Mouse (Mus musculus): Measurements from ENCODE around the gene Pak1ip1. TPM values are rescaled to one million over a fixed set of nuclear protein-coding genes. Genes with fewer than 3 reads are reported as not detected.
A peak's percentile ranks its signal among the peaks of the same experiment; 100 is the strongest.

Gene Pak1ip1
- total and polyA plus RNA-seq, 2 experiments from 2014 or later: 42.2 to 45.8 TPM

DNA sequence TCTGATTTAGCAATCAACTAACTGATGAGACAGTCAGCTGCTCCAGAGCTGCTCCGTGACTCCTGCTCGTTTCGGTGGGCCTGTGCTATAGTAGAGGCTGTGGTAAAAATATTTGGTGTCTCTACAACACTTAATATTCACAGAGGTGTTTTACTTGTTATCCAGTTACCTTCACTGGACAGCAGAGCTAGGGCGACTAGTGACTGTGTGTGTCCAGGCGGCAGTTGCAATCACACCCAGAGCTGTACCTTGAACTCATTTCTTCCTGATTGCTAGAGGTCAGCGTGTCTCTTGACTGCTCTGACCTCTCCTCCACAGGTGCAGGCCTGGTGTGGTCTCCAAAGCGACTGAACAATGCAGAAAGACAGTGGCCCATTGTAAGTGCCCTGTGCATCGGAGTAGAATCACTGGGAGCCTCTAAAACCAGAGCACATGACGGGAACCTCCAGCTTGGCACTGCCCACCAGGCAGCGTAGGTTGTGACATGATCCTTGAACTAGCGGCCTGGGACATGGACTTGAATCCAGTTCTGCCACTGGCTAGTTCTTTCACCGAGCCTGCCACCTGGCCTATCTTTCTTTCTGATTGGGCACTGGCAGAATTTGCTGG is 16.1 kb downstream of the Pak1ip1 start:
- peak overlapping the region; percentile 71 for H3K4me2 ChIP-seq (ENCODE audit: low read depth, low read length)
- peak overlapping the region; percentile 48 for H3K4me3 ChIP-seq (ENCODE audit: low read length)
- ATAC-seq: no peak
- H3K9me3 ChIP-seq (ENCODE audit: low read length): no peaks in the 10 kb centered on the region
- H3K36me3 ChIP-seq (ENCODE audit: insufficient read depth, low read length): peaks cover 13% of the 10 kb centered on the region; the same call in 1 of the 2 replicates
- H3K27ac ChIP-seq: peak overlapping the region; percentile 84
- H3K4me1 ChIP-seq (ENCODE audit: insufficient read depth, low read length): peaks cover 14% of the 10 kb centered on the region
- no peaks in the 10 kb centered on the region for H3K27me3 ChIP-seq (ENCODE audit: insufficient read depth, low read length)
- TF ChIP-seq CTCF (IDR thresholded peaks at IDR 0.05; ENCODE audit: low read depth): no peak
- H3K9ac ChIP-seq (replicated peaks; ENCODE audit: low read length): peak overlapping the region; percentile 46
- WGBS: 25% methylated on average over 12 of the region's 12 CpGs
- DNase-seq (ENCODE audit: low spot score): no peak

DNA sequence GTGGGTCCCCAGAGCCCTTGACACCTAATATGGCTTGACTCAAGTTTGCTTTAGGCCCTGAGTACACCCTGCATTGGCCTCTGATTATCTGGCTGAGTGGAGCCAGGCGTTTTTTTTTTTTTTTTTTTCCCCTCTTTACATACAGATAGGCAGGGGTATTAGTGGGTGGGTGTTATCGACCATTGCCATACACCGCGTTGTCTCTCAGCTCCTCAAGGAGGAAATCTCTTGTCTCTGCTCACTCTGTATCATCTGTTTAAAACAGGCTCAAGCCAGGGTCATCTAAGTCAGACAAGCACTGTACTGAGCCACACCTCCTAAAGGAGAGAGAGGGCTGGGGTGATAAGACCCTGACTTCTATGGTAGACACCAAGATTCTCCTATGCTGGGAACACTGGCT is 17.0 kb downstream of the Pak1ip1 start:
- no peak overlapping the region for H3K27ac ChIP-seq
- peaks cover 14% of the 10 kb centered on the region for H3K4me1 ChIP-seq (ENCODE audit: insufficient read depth, low read length)
- 0 out of 2 replicates have a peak overlapping the region, but pooled peaks have one; percentile 46 for H3K9ac ChIP-seq (replicated peaks; ENCODE audit: low read length)
- no peak overlapping the region for H3K4me3 ChIP-seq (ENCODE audit: low read length)
- no peak for DNase-seq (ENCODE audit: low spot score)
- no peak overlapping the region for H3K4me2 ChIP-seq (ENCODE audit: low read depth, low read length)
- no peak for ATAC-seq
- H3K27me3 ChIP-seq (ENCODE audit: insufficient read depth, low read length): no peaks in the 10 kb centered on the region
- no peaks in the 10 kb centered on the region for H3K9me3 ChIP-seq (ENCODE audit: low read length)
- no peak for TF ChIP-seq CTCF (IDR thresholded peaks at IDR 0.05; ENCODE audit: low read depth)
- peaks cover 4% of the 10 kb centered on the region; the same call in 1 of the 2 replicates for H3K36me3 ChIP-seq (ENCODE audit: insufficient read depth, low read length)
- WGBS: 87% methylated on average over 4 of the region's 4 CpGs

DNA sequence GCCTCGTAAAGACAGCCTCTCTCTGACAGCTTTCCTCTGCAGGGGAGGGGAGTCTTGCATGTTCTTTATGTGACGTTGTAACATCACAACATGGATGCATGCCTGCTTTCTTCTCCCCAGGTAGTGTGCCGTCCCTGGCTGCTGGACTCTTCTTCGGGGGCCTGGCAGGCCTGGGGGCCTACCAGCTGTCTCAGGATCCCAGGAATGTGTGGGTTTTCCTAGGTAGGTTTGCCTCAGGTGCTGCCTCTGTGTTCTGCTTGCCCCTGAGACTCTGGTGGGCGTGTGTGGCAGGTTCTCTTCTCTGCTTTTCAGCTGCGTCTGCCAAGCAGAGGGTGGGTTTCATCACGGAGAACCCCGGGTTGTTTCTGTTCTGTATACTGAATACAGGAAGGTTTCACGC is 17.4 kb downstream of the Pak1ip1 start:
- Histone ChIP-seq H3K4me2 (ENCODE audit: low read depth, low read length) (no peak overlapping the region), H3K4me1 (ENCODE audit: insufficient read depth, low read length) (peaks cover 14% of the 10 kb centered on the region), H3K9ac (replicated peaks; ENCODE audit: low read length) (no peak overlapping the region), H3K9me3 (ENCODE audit: low read length) (no peaks in the 10 kb centered on the region), H3K36me3 (ENCODE audit: insufficient read depth, low read length) (peaks cover 1% of the 10 kb centered on the region), H3K4me3 (ENCODE audit: low read length) (no peak overlapping the region), H3K27ac (no peak overlapping the region), H3K27me3 (ENCODE audit: insufficient read depth, low read length) (no peaks in the 10 kb centered on the region)
- TF ChIP-seq CTCF (IDR thresholded peaks at IDR 0.05; ENCODE audit: low read depth): no peak
- 93% methylated on average over 9 of the region's 9 CpGs for WGBS
- DNase-seq (ENCODE audit: low spot score) (no peak), ATAC-seq (no peak)

DNA sequence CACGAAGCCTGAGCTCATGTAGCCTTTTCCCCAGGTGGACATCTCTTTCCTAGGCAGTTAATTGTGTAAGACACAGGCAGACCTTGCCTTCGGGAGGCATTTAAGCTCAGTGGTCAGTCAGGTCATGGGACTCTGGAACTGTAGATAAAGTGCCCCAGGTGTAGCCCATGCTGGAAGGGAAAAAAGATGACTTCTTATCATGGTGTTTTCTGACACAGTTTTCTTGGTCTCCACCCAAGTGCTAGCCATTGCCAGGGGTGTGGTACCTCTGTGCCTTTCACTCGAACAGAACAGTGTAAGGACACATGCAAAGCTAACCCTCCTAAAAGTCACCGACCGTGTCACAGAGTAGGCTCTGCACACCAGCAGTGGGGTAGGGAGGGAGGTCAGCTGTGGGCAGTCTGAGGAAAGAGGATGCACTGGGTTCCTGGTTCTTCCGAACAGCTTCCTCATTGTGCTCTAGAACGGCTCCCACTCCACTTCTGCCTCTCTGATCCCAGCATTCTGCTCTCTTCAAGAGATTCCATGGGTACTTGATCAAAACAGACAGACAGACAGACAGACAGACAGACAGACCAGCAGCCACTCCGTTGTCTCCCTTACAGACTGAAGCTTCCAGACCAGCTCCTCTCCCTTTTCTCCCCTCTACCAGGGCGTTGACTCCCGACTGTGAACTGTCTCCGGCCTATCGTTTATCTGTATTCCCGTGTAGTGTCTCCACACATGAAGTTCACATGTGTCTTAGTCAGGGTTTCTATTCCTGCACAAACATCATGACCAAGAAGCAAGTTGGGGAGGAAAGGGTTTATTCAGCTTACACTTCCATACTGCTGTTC is 18.2 kb downstream of the Pak1ip1 start:
- Histone ChIP-seq H3K4me2 (ENCODE audit: low read depth, low read length) (no peak overlapping the region), H3K4me1 (ENCODE audit: insufficient read depth, low read length) (peaks cover 14% of the 10 kb centered on the region), H3K9ac (replicated peaks; ENCODE audit: low read length) (no peak overlapping the region), H3K27me3 (ENCODE audit: insufficient read depth, low read length) (no peaks in the 10 kb centered on the region), H3K9me3 (ENCODE audit: low read length) (no peaks in the 10 kb centered on the region), H3K4me3 (ENCODE audit: low read length) (no peak overlapping the region), H3K36me3 (ENCODE audit: insufficient read depth, low read length) (peaks cover 3% of the 10 kb centered on the region), H3K27ac (no peak overlapping the region)
- TF ChIP-seq CTCF (IDR thresholded peaks at IDR 0.05; ENCODE audit: low read depth): no peak
- no peak for ATAC-seq
- WGBS: 96% methylated on average over 13 of the region's 13 CpGs
- DNase-seq (ENCODE audit: low spot score): no peak

DNA sequence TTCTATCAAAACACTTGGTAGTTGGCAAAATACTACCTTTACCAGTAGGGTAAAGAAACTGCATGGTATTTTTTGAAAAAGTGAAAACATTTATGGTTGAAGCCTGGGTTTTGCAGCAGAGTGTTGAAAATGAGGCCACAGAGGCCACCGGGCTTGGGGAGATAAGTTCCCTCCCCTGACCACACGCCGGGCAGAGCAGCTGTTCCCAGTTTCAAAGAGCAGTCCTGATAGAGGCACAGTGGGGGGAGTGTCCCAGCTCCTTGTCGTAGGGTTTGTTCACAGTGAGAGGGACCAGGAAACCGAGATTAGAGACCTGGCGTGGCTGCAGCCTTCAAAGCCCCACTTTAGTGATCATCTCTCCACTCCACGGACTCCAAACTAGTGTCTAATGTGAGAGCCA is 19.7 kb downstream of the Pak1ip1 start:
- H3K4me3 ChIP-seq (ENCODE audit: low read length): no peak overlapping the region
- no peak overlapping the region for H3K4me2 ChIP-seq (ENCODE audit: low read depth, low read length)
- peaks cover 13% of the 10 kb centered on the region for H3K4me1 ChIP-seq (ENCODE audit: insufficient read depth, low read length)
- peaks cover 3% of the 10 kb centered on the region for H3K36me3 ChIP-seq (ENCODE audit: insufficient read depth, low read length)
- DNase-seq (ENCODE audit: low spot score) (no peak), ATAC-seq (no peak)
- no peak overlapping the region for H3K27ac ChIP-seq
- H3K9me3 ChIP-seq (ENCODE audit: low read length): no peaks in the 10 kb centered on the region
- no peaks in the 10 kb centered on the region for H3K27me3 ChIP-seq (ENCODE audit: insufficient read depth, low read length)
- 78% methylated on average over 7 of the region's 7 CpGs for WGBS
- TF ChIP-seq CTCF (IDR thresholded peaks at IDR 0.05; ENCODE audit: low read depth): no peak
- H3K9ac ChIP-seq (replicated peaks; ENCODE audit: low read length): no peak overlapping the region

DNA sequence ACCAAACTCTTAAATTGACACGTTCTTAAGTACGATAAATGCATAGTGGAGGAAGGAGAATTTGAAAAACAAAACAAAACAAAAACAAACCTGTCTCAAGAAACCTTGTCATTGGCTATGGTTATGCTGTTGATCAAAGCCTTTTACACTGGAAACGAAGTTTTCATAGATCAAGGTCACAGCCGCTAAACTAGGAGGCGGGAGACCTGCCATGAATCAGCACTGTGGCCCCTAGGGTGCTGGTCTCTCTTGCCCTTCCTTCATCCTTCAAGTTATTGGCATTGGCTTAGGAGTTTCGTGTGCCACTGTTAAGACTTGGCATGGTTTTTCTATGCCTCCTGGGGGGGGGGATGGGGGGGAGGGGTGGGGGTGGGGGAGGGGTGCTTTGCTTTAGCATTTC is 20.8 kb downstream of the Pak1ip1 start:
- 88% methylated on average over 6 of the region's 6 CpGs for WGBS
- ATAC-seq (no peak), DNase-seq (ENCODE audit: low spot score) (no peak)
- Histone ChIP-seq H3K9me3 (ENCODE audit: low read length) (no peaks in the 10 kb centered on the region), H3K27ac (no peak overlapping the region), H3K4me3 (ENCODE audit: low read length) (no peak overlapping the region), H3K4me1 (ENCODE audit: insufficient read depth, low read length) (peaks cover 10% of the 10 kb centered on the region), H3K27me3 (ENCODE audit: insufficient read depth, low read length) (no peaks in the 10 kb centered on the region), H3K9ac (replicated peaks; ENCODE audit: low read length) (no peak overlapping the region), H3K36me3 (ENCODE audit: insufficient read depth, low read length) (peaks cover 3% of the 10 kb centered on the region), H3K4me2 (ENCODE audit: low read depth, low read length) (no peak overlapping the region)
- no peak for TF ChIP-seq CTCF (IDR thresholded peaks at IDR 0.05; ENCODE audit: low read depth)

DNA sequence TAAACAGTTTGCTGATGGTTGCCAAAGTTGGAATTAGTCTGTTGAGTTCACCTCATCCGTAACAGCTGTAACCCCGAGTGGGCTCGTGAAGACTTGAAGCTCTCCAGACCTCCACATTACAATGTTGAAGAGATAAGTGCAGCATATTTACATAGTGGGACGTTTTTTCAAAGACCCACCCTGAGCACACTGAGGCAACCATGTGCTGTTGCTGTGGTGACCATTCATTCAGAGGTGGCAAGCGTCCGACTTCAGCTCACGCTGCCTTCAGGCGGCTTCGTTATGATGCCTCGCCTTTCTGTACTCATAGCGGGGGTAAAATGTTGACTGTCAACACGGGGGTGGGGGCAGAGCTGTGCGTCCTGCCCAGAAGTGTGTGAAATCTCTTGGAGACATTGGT is 21.3 kb downstream of the Pak1ip1 start:
- 82% methylated on average over 13 of the region's 13 CpGs for WGBS
- DNase-seq (ENCODE audit: low spot score) (no peak), ATAC-seq (no peak)
- Histone ChIP-seq H3K4me2 (ENCODE audit: low read depth, low read length) (no peak overlapping the region), H3K27me3 (ENCODE audit: insufficient read depth, low read length) (no peaks in the 10 kb centered on the region), H3K27ac (no peak overlapping the region), H3K9me3 (ENCODE audit: low read length) (no peaks in the 10 kb centered on the region), H3K4me1 (ENCODE audit: insufficient read depth, low read length) (peaks cover 6% of the 10 kb centered on the region), H3K36me3 (ENCODE audit: insufficient read depth, low read length) (peaks cover 3% of the 10 kb centered on the region), H3K9ac (replicated peaks; ENCODE audit: low read length) (no peak overlapping the region), H3K4me3 (ENCODE audit: low read length) (no peak overlapping the region)
- TF ChIP-seq CTCF (IDR thresholded peaks at IDR 0.05; ENCODE audit: low read depth): no peak

All from hindbrain, postnatal 0 days (tissue).